ENCODE assay signal across 24 mouse cellular contexts in genomic region chr15:60618801-60619200, GRCm38 (mm10).
"Had no signal": no experiment of that assay in that cellular context is flagged by ENCODE, and none has a peak within 500 bp of the region (broad histone marks: within the 10 kb centered on the region; RNA-seq: fewer than 3 reads in every experiment).

No protein-coding gene starts in this region.

- H3K4me3 ChIP-seq: forebrain, embryonic 15.5 days; heart, adult 2 months; heart, embryonic 13.5 days; heart, embryonic 15.5 days; hindbrain, embryonic 10.5 days; hindbrain, embryonic 12.5 days; intestine, embryonic 15.5 days; layer of hippocampus, adult 2 months; left cerebral cortex, adult 2 months; limb, embryonic 10.5 days; limb, embryonic 12.5 days had no signal

- H3K27ac ChIP-seq: forebrain, embryonic 15.5 days; heart, adult 2 months; heart, embryonic 13.5 days; heart, embryonic 15.5 days; hindbrain, embryonic 10.5 days; hindbrain, embryonic 12.5 days; hindbrain, embryonic 14.5 days; intestine, embryonic 15.5 days; layer of hippocampus, adult 2 months; left cerebral cortex, adult 2 months; limb, embryonic 10.5 days; limb, embryonic 12.5 days had no signal

- DNase-seq: forebrain, postnatal 0 days; gastrocnemius, postnatal 25 days; heart, adult 2 months; heart, postnatal 4 days; kidney, adult 18-20 months; kidney, adult 8-10 months; kidney, postnatal 10 days; kidney, postnatal 25 days; kidney, postnatal 4 days had no signal

- ATAC-seq: forebrain, embryonic 15.5 days; forebrain, postnatal 0 days; hindbrain, embryonic 16.5 days; inflammation-experienced regulatory T-cells, adult 6 months; intestine, embryonic 15.5 days; intestine, postnatal 0 days had no signal

- H3K9ac ChIP-seq: forebrain, embryonic 15.5 days; forebrain, postnatal 0 days; heart, embryonic 13.5 days; heart, embryonic 15.5 days; hindbrain, embryonic 12.5 days; hindbrain, embryonic 14.5 days; intestine, embryonic 15.5 days; limb, embryonic 12.5 days had no signal

- H3K36me3 ChIP-seq: forebrain, embryonic 15.5 days; heart, embryonic 13.5 days; heart, embryonic 15.5 days; hindbrain, embryonic 10.5 days; hindbrain, embryonic 12.5 days; intestine, embryonic 15.5 days; limb, embryonic 10.5 days; limb, embryonic 12.5 days had no signal

- H3K4me1 ChIP-seq: forebrain, embryonic 15.5 days; heart, embryonic 13.5 days; heart, embryonic 15.5 days; hindbrain, embryonic 12.5 days; intestine, embryonic 15.5 days; limb, embryonic 10.5 days; limb, embryonic 12.5 days had no signal

- H3K27me3 ChIP-seq: forebrain, embryonic 15.5 days; heart, embryonic 13.5 days; heart, embryonic 15.5 days; hindbrain, embryonic 12.5 days; intestine, embryonic 15.5 days; limb, embryonic 12.5 days had no signal

- H3K9me3 ChIP-seq: forebrain, embryonic 15.5 days; heart, embryonic 13.5 days; heart, embryonic 15.5 days; hindbrain, embryonic 10.5 days; hindbrain, embryonic 12.5 days; intestine, embryonic 15.5 days; limb, embryonic 10.5 days; limb, embryonic 12.5 days had no signal

- H3K4me2 ChIP-seq: forebrain, embryonic 15.5 days; heart, embryonic 11.5 days; heart, embryonic 13.5 days; heart, embryonic 15.5 days; hindbrain, embryonic 12.5 days; hindbrain, embryonic 14.5 days; intestine, embryonic 15.5 days; limb, embryonic 12.5 days had no signal
